Mouse (Mus musculus) lung, embryonic 16.5 days (tissue): ENCODE measurements around the gene Man2b1. TPM values are rescaled to one million over a fixed set of nuclear protein-coding genes. Genes with fewer than 3 reads are reported as not detected.
A peak's percentile ranks its signal among the peaks of the same experiment; 100 is the strongest.
"Not testable (repeated sequence)": the region's sequence is repeated elsewhere in the genome, so short reads cannot be mapped to it uniquely, and the experiment has no call there.

Experiments
- ATAC-seq: fragments of 200-750 bp; cut with Nextera tagmentation; 2 replicates; pipeline ENCODE4 v1.8.0; 2017; ENCODE audit warnings: low read depth, mild to moderate bottlenecking, moderate library complexity
- H3K27ac ChIP-seq: fragments of 300-500 bp; sonication (generic); 2 replicates; pipeline ENCODE4 v1.5.1; 2014; ENCODE audit warnings: mild to moderate bottlenecking, control low read depth, low read length
- H3K27me3 ChIP-seq: fragments of 300-500 bp; sonication (generic); 2 replicates; pipeline ENCODE4 v1.6.1; 2014; ENCODE audit warnings: low read depth, low read length, mixed read lengths; ENCODE audit not compliant: control insufficient read depth, insufficient read depth
- H3K36me3 ChIP-seq: fragments of 300-500 bp; sonication (generic); 2 replicates; pipeline ENCODE4 v1.6.1; 2014; ENCODE audit warnings: low read length; ENCODE audit not compliant: control insufficient read depth, insufficient read depth
- H3K4me1 ChIP-seq: fragments of 300-500 bp; sonication (generic); replicated peaks from 2 replicates; pipeline ENCODE4 v1.6.1; 2014; ENCODE audit warnings: low read length, mixed read lengths; ENCODE audit not compliant: control insufficient read depth, insufficient read depth
- H3K4me2 ChIP-seq: fragments of 300-500 bp; sonication (generic); 2 replicates; pipeline ENCODE4 v1.6.1; 2014; ENCODE audit warnings: low read depth, low read length, control low read depth
- H3K4me3 ChIP-seq: fragments of 300-500 bp; sonication (generic); 2 replicates; pipeline ENCODE4 v1.5.1; 2014; ENCODE audit warnings: mild to moderate bottlenecking, low read length, control low read depth
- H3K9ac ChIP-seq: fragments of 300-500 bp; sonication (generic); 2 replicates; pipeline ENCODE4 v1.6.1; 2014; ENCODE audit warnings: low read length, control low read depth
- H3K9me3 ChIP-seq: fragments of 300-500 bp; sonication (generic); 2 replicates; pipeline ENCODE4 v1.6.1; 2016; ENCODE audit warnings: low read length; ENCODE audit not compliant: control insufficient read depth
- WGBS: fragments of 180-500 bp; shearing (Covaris S2); extraction: QIAGEN DNeasy Blood & Tissue Kit; methylation state at CpG from one replicate; pipeline ENCODE4 v1.1.7; 2014; 5-methylcytosine and 5-hydroxymethylcytosine counted together
- polyA plus RNA-seq: library from polyadenylated mRNA; unstranded; fragments of >200 nt; fragmentation: Nextera tagmentation; extraction: Ambion mirVana; gene quantifications from 2 replicates; pipeline ENCODE4 v1.2.1, GENCODE M21; 2015

Man2b1 gene
- polyA plus RNA-seq, 1 experiment from 2014 or later, result 44.6 TPM

GRCm38 (mm10) chr8:85096850-85097249, 13.8 kb downstream of the Man2b1 start:
- Histone ChIP-seq H3K4me1 (no peaks in the 10 kb centered on the region; the same call in 1 of the 2 replicates), H3K4me3 (no peak overlapping the region), H3K36me3 (peaks cover 11% of the 10 kb centered on the region), H3K9ac (no peak overlapping the region), H3K9me3 (no peaks in the 10 kb centered on the region; the same call in 1 of the 2 replicates), H3K27ac (no peak overlapping the region), H3K27me3 (no peaks in the 10 kb centered on the region), H3K4me2 (no peak overlapping the region)
- ATAC-seq, result peak; percentile 49
- WGBS, result 60% methylated on average over 4 of the region's 4 CpGs

- Histone ChIP-seq H3K4me1 (no peaks in the 10 kb centered on the region; the same call in 1 of the 2 replicates), H3K27me3 (no peaks in the 10 kb centered on the region), H3K9me3 (no peaks in the 10 kb centered on the region; the same call in 1 of the 2 replicates), H3K4me2 (no peak overlapping the region), H3K27ac (no peak overlapping the region), H3K4me3 (no peak overlapping the region), H3K9ac (no peak overlapping the region), H3K36me3 (peaks cover 5% of the 10 kb centered on the region)
- 78% methylated on average over 4 of the region's 4 CpGs for WGBS
- no peak for ATAC-seq
Observed at GRCm38 (mm10) chr8:85100076-85100665, 17.1 kb downstream of the Man2b1 start.

DNA sequence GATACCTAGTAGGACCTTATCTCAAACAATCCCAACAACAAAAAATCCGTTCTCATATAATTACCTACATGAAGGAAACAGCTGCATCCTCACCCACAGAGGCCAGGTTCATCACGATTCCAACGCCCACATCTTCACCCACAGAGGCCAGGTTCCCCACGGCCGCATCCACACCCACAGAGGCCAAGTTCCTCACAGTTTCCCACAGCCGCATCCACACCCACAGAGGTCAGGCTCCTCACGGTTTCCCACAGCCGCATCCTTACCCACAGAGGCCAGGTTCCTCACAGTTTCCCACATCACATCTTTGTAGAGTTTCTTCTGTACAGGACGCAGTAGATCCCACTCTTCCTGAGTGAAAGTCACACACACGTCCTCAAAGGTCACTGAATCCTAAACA, 30.2 kb downstream of the Man2b1 start:
- Histone ChIP-seq H3K27me3 (no peaks in the 10 kb centered on the region), H3K4me2 (no peak overlapping the region), H3K27ac (no peak overlapping the region), H3K4me3 (no peak overlapping the region), H3K9ac (no peak overlapping the region), H3K4me1 (no peaks in the 10 kb centered on the region), H3K9me3 (no peaks in the 10 kb centered on the region), H3K36me3 (peaks cover 22% of the 10 kb centered on the region)
- no peak for ATAC-seq
- 92% methylated on average over 10 of the region's 10 CpGs for WGBS

DNA sequence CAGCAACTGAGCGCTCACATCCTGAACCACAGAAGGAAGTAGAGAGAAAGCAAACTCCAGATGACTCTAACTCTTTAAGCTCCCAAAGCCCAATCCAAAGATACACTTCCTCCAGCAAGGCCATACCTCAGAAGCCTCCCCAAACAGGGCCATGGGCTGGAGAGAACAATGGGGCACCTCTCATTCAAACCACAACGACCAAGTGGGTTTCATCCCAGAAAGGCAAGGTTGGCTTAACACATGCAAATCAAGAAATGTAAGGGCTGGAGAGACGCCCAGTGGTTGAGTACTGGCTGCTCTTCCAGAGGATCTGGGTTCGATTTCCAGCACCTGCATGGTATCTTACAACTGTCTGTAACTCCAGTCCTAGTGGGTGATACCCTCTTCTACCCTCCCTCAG, 32.4 kb downstream of the Man2b1 start:
- Histone ChIP-seq H3K27ac (no peak overlapping the region), H3K9ac (no peak overlapping the region), H3K27me3 (no peaks in the 10 kb centered on the region), H3K36me3 (peaks cover 8% of the 10 kb centered on the region), H3K9me3 (no peaks in the 10 kb centered on the region), H3K4me1 (no peaks in the 10 kb centered on the region), H3K4me3 (no peak overlapping the region), H3K4me2 (no peak overlapping the region)
- no peak for ATAC-seq
- WGBS, result 74% methylated on average over 4 of the region's 4 CpGs

- no peak for ATAC-seq
- Histone ChIP-seq H3K9me3 (no peaks in the 10 kb centered on the region), H3K27ac (0 out of 2 replicates have a peak overlapping the region, but pooled peaks have one; percentile 16)
Observed at GRCm38 (mm10) chr8:85116984-85117383, 33.9 kb downstream of the Man2b1 start.

DNA sequence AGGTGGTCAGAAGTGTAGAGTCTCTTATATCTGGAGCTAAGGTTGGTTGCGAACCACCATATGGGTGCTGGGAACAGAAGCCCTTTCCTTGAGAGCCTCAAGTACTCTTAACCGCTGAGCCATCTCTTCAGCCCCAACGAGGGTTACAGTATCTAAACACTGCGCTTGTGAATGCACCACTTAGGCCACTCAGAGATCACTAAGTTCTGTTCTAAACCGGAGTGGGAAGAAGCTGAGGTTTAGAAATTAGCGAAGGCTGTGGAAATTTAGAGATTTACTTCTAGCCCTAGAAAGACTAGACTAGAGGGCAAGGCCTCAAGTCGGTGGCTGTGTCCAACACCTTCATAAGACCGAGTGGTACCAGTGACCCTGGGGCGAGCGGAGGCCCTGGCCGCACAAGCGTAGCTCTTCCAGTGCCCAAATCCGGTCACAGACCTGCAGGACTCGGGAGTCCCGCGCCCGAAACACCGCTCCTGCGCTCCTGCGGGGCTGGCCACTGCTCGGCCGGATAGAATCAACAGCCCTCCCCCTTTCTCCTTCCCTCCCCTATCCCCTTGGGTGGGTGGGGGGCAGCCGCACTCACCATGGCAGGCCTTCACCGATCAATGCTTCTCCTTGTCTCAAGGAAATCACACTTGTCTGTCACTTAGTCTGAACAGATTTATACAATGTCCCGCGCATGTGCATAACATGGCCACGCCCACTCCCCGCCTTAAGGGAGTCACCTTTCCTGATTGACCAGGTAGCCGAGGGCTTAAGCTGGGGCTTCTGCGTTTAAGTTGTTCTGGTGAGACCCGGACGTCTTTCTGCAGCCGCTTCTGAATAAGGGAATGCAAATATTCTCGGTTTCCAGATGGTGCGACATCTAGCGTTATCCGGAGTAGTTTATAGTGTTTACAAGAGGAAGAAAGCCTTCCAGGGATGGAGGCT, 36.2 kb downstream of the Man2b1 start:
- H3K27me3 ChIP-seq, result no peaks in the 10 kb centered on the region
- H3K27ac ChIP-seq, result peak overlapping the region; percentile 74
- H3K4me1 ChIP-seq, result no peaks in the 10 kb centered on the region
- H3K4me2 ChIP-seq, result peak overlapping the region; percentile 70
- H3K9me3 ChIP-seq, result no peaks in the 10 kb centered on the region
- 5% methylated on average over 37 of the region's 37 CpGs for whole genome bisulfite sequencing
- peak; percentile 91 for ATAC-seq
- peak overlapping the region; percentile 81 for H3K9ac ChIP-seq
- H3K36me3 ChIP-seq, result no peaks in the 10 kb centered on the region
- H3K4me3 ChIP-seq, result peak overlapping the region; percentile 71

More at GRCm38 (mm10) chr8:85116984-85117383, 33.9 kb downstream of the Man2b1 start:
- Histone ChIP-seq H3K4me3 (no peak overlapping the region), H3K4me1 (no peaks in the 10 kb centered on the region), H3K4me2 (no peak overlapping the region), H3K9ac (no peak overlapping the region), H3K27me3 (no peaks in the 10 kb centered on the region), H3K36me3 (0 out of 2 replicates have a peak, but pooled peaks cover 3% of the 10 kb centered on the region)
- 62% methylated on average over 7 of the region's 7 CpGs for WGBS

- not testable (repeated sequence) for H3K27me3 ChIP-seq, H3K4me1 ChIP-seq, H3K27ac ChIP-seq, H3K9ac ChIP-seq, H3K9me3 ChIP-seq, ATAC-seq, H3K4me2 ChIP-seq, H3K36me3 ChIP-seq, H3K4me3 ChIP-seq
- WGBS, result 68% methylated on average over 5 of the region's 5 CpGs
Observed at GRCm38 (mm10) chr8:85120251-85120650, 37.2 kb downstream of the Man2b1 start.

DNA sequence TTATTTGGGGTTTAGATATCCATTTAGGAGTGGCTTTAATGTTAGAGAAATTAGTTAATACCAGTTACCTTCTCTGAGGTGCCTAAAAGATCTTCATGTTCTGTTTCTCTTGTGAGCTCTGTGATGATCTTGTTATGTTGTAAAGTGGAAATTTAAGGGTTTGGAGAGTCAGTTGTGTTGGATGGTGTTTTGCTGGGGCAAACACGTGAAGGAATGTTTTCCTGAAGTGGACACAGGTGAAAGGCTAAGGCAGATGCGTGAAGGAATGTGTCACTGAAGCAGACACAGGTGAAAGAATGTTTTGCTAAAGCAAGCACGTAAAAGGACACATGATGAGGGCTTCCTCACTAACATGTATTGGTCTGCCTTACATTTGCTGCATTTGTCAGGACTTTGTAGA, 39.9 kb downstream of the Man2b1 start, which contains the start of gene Zfp791:
Gene Zfp791 (minus strand): TSS at position 101 of the 400 bp plus-strand sequence.
- no peak within 1 kb of the TSS for H3K27ac ChIP-seq
- 56% methylated on average over 3 of the region's 3 CpGs for WGBS
- no peaks in the 10 kb centered on the region for H3K36me3 ChIP-seq
- ATAC-seq, result no peak
- no peaks in the 10 kb centered on the region for H3K4me1 ChIP-seq
- no peak within 1 kb of the TSS for H3K4me2 ChIP-seq
- H3K9ac ChIP-seq, result no peak within 1 kb of the TSS
- H3K9me3 ChIP-seq, result no peaks in the 10 kb centered on the region
- no peaks in the 10 kb centered on the region for H3K27me3 ChIP-seq
- no peak within 1 kb of the TSS for H3K4me3 ChIP-seq

DNA sequence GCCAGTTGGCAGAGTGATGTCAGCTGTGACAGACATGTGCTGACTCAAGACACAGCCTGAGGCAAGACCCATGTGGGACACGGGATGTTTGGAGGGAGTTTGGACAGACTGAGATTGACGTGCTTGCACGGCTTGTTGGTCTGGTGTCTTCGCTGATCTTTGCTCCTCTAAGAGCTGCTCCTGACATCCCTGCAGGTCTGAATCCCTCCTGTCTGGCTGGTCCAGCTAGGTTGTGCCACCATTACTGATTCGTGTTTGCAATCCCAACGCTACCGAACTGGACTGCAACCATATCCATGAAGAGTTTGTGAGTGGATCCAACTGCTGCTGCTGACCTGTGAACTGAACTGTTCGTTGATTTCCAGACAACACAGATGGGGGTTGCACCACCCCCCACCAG, 40.6 kb downstream of the Man2b1 start:
- WGBS, result 85% methylated on average over 8 of the region's 8 CpGs
- Histone ChIP-seq H3K9me3 (no peaks in the 10 kb centered on the region), H3K27ac (no peak overlapping the region), H3K9ac (no peak overlapping the region), H3K4me3 (no peak overlapping the region), H3K4me1 (no peaks in the 10 kb centered on the region), H3K4me2 (no peak overlapping the region), H3K36me3 (no peaks in the 10 kb centered on the region), H3K27me3 (no peaks in the 10 kb centered on the region)
- ATAC-seq, result no peak
